Mouse (Mus musculus) forebrain, embryonic 12.5 days (tissue): Measurements from ENCODE around the gene Crtac1. TPM values are rescaled to one million over a fixed set of nuclear protein-coding genes. Genes with fewer than 3 reads are reported as not detected.

ENCODE experiments used
- ATAC-seq: fragments of 200-750 bp; cut with Nextera tagmentation; 2 replicates; pipeline ENCODE4 v1.8.0; 2017; ENCODE audit warnings: moderate TSS enrichment; ENCODE audit not compliant: low FRiP score
- H3K27ac ChIP-seq: fragments of 300-500 bp; sonication (generic); 2 replicates; pipeline ENCODE4 v1.5.1; 2016; ENCODE audit warnings: mild to moderate bottlenecking
- H3K27me3 ChIP-seq: fragments of 300-500 bp; sonication (generic); 2 replicates; pipeline ENCODE4 v1.6.1; 2016; ENCODE audit warnings: mild to moderate bottlenecking
- H3K36me3 ChIP-seq: fragments of 300-500 bp; sonication (generic); replicated peaks from 2 replicates; pipeline ENCODE4 v1.6.1; 2016; ENCODE audit warnings: mild to moderate bottlenecking
- H3K4me1 ChIP-seq: fragments of 300-500 bp; sonication (generic); 2 replicates; pipeline ENCODE4 v1.6.1; 2016
- H3K4me2 ChIP-seq: fragments of 300-500 bp; sonication (generic); 2 replicates; pipeline ENCODE4 v1.6.1; 2016; ENCODE audit warnings: mild to moderate bottlenecking, moderate library complexity
- H3K4me3 ChIP-seq: fragments of 300-500 bp; sonication (generic); replicated peaks from 2 replicates; pipeline ENCODE4 v1.5.1; 2016; ENCODE audit warnings: mild to moderate bottlenecking
- H3K9ac ChIP-seq: fragments of 300-500 bp; sonication (generic); 2 replicates; pipeline ENCODE4 v1.6.1; 2016; ENCODE audit warnings: mild to moderate bottlenecking
- H3K9me3 ChIP-seq: fragments of 300-500 bp; sonication (generic); 2 replicates; pipeline ENCODE4 v1.6.1; 2016
- WGBS: fragments of 180-500 bp; shearing (Covaris S2); methylation state at CpG from one replicate; pipeline ENCODE4 v1.1.7; 2016; 5-methylcytosine and 5-hydroxymethylcytosine counted together
- microRNA-seq: library from miRNA; unstranded; fragments of <30 nt; microRNA quantifications from one replicate; pipeline ENCODE4, GENCODE M21; 2017
- polyA plus RNA-seq: library from polyadenylated mRNA; unstranded; fragments of >200 nt; fragmentation: Nextera tagmentation; extraction: Ambion mirVana; gene quantifications from 2 replicates; pipeline ENCODE4 v1.2.1, GENCODE M21; 2016

The Crtac1 gene
- polyA plus RNA-seq, 1 experiment from 2014 or later = 8.6 TPM

- H3K36me3 ChIP-seq = no peaks in the 10 kb centered on the region
Measured at GRCm38 (mm10) chr19:42246626-42247025, 185.0 kb downstream of the Crtac1 start.

DNA sequence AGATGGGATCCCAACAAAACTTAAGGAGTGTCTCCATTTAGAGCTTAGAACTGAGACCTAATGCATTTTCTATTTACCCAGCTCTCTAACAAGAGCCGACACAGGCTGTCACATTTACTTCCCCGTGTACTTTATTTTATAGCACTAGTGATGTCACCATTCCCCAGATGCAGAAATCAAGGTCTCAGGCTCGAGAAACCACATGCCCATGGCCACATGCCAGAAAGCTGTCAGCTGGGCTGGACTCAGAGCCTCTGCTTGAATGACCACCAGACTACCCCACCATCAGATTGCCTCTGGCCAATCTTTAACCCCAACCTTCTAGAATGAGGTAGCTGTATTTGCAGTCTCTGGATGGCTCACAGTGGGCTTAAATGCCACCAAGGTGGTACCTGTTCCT is 188.2 kb downstream of the Crtac1 start:
- Histone ChIP-seq H3K27me3 (0 out of 2 replicates have a peak, but pooled peaks cover 3% of the 10 kb centered on the region), H3K27ac (no peak overlapping the region), H3K36me3 (no peaks in the 10 kb centered on the region), H3K9ac (no peak overlapping the region), H3K4me1 (peaks cover 3% of the 10 kb centered on the region; the same call in 1 of the 2 replicates), H3K4me2 (no peak overlapping the region), H3K4me3 (no peak overlapping the region), H3K9me3 (no peaks in the 10 kb centered on the region)
- WGBS = 75% methylated on average over 3 of the region's 3 CpGs
- no peak for ATAC-seq

More at GRCm38 (mm10) chr19:42246626-42247025, 185.0 kb downstream of the Crtac1 start:
- Histone ChIP-seq H3K27me3 (0 out of 2 replicates have a peak, but pooled peaks cover 6% of the 10 kb centered on the region), H3K4me3 (no peak overlapping the region), H3K4me1 (no peaks in the 10 kb centered on the region), H3K27ac (no peak overlapping the region), H3K4me2 (no peak overlapping the region), H3K9me3 (no peaks in the 10 kb centered on the region), H3K9ac (no peak overlapping the region)
- no peak for ATAC-seq
- 48% methylated on average over 5 of the region's 5 CpGs for WGBS

DNA sequence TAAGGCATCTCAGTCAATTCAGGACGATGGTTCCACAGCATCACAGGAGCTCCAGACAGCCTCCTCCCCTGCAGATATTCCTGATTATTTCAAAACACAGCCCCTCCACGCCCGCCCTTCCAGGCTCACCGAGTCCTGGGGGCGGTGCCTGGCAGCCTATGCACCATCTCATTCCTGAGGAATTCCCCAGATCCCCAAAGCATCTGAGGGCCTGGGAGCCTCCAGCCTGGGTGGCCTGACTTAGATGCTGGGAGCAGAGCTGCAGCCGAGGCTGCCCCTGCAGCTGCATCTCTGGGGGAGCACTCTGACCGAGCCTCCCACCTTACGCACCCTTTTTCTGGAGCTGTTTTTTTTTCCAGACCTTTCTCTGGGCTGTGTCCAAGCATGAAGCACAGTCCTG is 190.7 kb downstream of the Crtac1 start:
- Histone ChIP-seq H3K27ac (no peak overlapping the region), H3K4me1 (peaks cover 13% of the 10 kb centered on the region), H3K4me3 (no peak overlapping the region), H3K36me3 (no peaks in the 10 kb centered on the region), H3K9ac (no peak overlapping the region), H3K27me3 (no peaks in the 10 kb centered on the region), H3K4me2 (no peak overlapping the region), H3K9me3 (no peaks in the 10 kb centered on the region)
- WGBS = 63% methylated on average over 8 of the region's 8 CpGs
- ATAC-seq = no peak

DNA sequence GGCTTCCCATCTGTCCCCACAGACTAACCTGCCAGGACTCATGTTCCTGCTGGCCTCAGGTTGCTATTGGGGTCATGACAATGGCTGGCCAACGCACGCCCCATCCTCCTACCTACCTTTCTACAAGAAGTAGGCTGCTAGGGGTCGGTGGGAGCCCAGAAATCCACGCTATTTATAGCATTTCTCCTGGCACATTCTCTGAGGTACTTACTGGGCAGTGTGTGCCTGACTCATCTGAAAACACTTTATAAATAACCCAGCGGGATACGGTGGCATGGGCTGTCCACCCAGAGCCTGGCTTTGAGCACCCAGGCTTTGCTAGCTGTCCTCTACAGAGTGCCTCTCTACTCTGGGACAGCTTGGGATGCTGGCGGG is 193.3 kb downstream of the Crtac1 start:
- ATAC-seq = no peak
- H3K9me3 ChIP-seq = no peaks in the 10 kb centered on the region
- H3K4me1 ChIP-seq = peaks cover 13% of the 10 kb centered on the region
- no peaks in the 10 kb centered on the region for H3K36me3 ChIP-seq
- H3K4me3 ChIP-seq = no peak overlapping the region
- 69% methylated on average over 7 of the region's 7 CpGs for WGBS
- H3K27ac ChIP-seq = peak overlapping the region; percentile 76
- H3K27me3 ChIP-seq = no peaks in the 10 kb centered on the region
- H3K9ac ChIP-seq = no peak overlapping the region
- no peak overlapping the region for H3K4me2 ChIP-seq

DNA sequence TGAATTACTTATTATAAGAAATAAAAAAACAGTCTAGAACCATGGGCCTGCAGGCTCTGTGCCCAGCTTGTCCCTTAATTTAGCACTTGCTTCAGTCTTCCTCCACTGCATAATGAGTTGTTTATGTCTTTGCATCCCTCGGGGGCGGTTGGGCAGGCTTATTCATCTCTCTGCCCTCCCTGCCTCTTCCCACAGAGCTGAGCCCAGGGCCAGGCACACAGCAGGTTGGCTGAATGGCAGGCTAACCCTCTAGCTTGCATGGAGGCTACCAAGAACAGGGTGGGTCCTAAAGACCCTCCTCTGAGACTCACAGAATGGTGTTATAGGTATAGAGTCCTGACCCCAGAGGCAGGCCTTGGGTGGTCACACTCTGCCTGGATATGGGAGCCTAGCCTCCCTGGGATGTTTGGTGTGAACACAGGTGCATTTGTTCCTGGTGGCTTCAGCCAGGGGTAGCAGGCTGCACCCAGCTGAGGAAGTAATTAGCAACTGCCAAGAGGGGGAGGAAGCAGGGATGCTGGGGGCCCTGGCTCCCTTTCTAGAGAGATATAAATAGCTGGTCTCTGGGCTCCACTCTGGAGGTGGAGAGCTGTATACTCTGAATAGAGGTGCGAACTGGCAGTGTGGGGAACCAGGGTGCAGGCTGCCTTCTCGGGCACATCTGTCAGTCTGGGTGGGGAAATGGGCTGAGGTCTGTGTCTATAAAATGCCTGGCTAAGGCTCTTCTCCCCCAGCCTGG is 193.8 kb downstream of the Crtac1 start:
- Histone ChIP-seq H3K27ac (peak overlapping the region; percentile 76), H3K4me3 (no peak overlapping the region), H3K9me3 (no peaks in the 10 kb centered on the region), H3K4me1 (peaks cover 13% of the 10 kb centered on the region), H3K36me3 (no peaks in the 10 kb centered on the region), H3K27me3 (no peaks in the 10 kb centered on the region), H3K4me2 (no peak overlapping the region), H3K9ac (no peak overlapping the region)
- WGBS = 18% methylated on average over 4 of the region's 4 CpGs
- ATAC-seq = peak; percentile 64; the same call in 1 of the 2 replicates

Small RNA genes within 50 kb of the gene (microRNA-seq; reads per million reads assigned to microRNA genes)
- gene Gm26339 (not detected), gene Mir3085 (2.9 reads per million, percentile 6 among the genes with 10 or more reads in this experiment)

Other genes with a start within 250 kb of the Crtac1 start
- gene Sfrp5, start 229.5 kb downstream of the Crtac1 start, polyA plus RNA-seq = 0.13 and 0.17 TPM in 2 replicates
- 6.6 and 7.1 TPM in 2 replicates for gene Golga7b, start 184.2 kb downstream of the Crtac1 start, polyA plus RNA-seq
- gene R3hcc1l, start 87.0 kb upstream of the Crtac1 start, polyA plus RNA-seq = 22.9 and 24.8 TPM in 2 replicates
- 0.24 and 0.34 TPM in 2 replicates for gene Loxl4, start 181.0 kb upstream of the Crtac1 start, polyA plus RNA-seq